Comparison of ENCODE assay signal across 7 mouse cellular contexts in genomic region chr9:57075681-57076381, GRCm38 (mm10). TPM values are rescaled to one million over a fixed set of nuclear protein-coding genes. Genes with fewer than 3 reads are reported as not detected.
DNase-seq lines count a peak whose midpoint lies in the region; ATAC-seq lines count a peak whose summit lies in the region.

No protein-coding gene starts in this region.

- peak; percentile 79 for ATAC-seq in intestine, embryonic 16.5 days
- peak; percentile 86 for ATAC-seq in midbrain, embryonic 11.5 days (ENCODE audit: low FRiP score)

- peak overlapping the region; percentile 94 for H3K9ac ChIP-seq in intestine, embryonic 16.5 days (ENCODE audit: low read depth, low read length)
- H3K9ac ChIP-seq in midbrain, embryonic 11.5 days (ENCODE audit: low read length) = peak overlapping the region; percentile 90

- no peaks in the 10 kb centered on the region for H3K27me3 ChIP-seq in intestine, embryonic 16.5 days (replicated peaks; ENCODE audit: control insufficient read depth, insufficient read depth, low read length)
- no peaks in the 10 kb centered on the region for H3K27me3 ChIP-seq in midbrain, embryonic 11.5 days (ENCODE audit: control insufficient read depth, insufficient read depth, low read length)

- H3K4me3 ChIP-seq in intestine, embryonic 16.5 days (ENCODE audit: low read length) = peak overlapping the region; percentile 98
- H3K4me3 ChIP-seq in midbrain, embryonic 11.5 days (ENCODE audit: low read depth, low read length) = peak overlapping the region; percentile 91

- H3K27ac ChIP-seq in intestine, embryonic 16.5 days (ENCODE audit: low read length) = peak overlapping the region; percentile 99
- peak overlapping the region; percentile 97 for H3K27ac ChIP-seq in midbrain, embryonic 11.5 days (ENCODE audit: low read depth, low read length)

- no peaks in the 10 kb centered on the region for H3K9me3 ChIP-seq in intestine, embryonic 16.5 days (ENCODE audit: control insufficient read depth, low read length)
- H3K9me3 ChIP-seq in midbrain, embryonic 11.5 days (ENCODE audit: control insufficient read depth, low read length) = no peaks in the 10 kb centered on the region

- no peaks in the 10 kb centered on the region for H3K36me3 ChIP-seq in intestine, embryonic 16.5 days (ENCODE audit: control insufficient read depth, insufficient read depth, low read length)
- H3K36me3 ChIP-seq in midbrain, embryonic 11.5 days (ENCODE audit: control insufficient read depth, insufficient read depth, low read length) = no peaks in the 10 kb centered on the region; the same call in 1 of the 2 replicates

- H3K4me1 ChIP-seq in intestine, embryonic 16.5 days (ENCODE audit: control insufficient read depth, insufficient read depth, low read length) = peaks cover 21% of the 10 kb centered on the region
- H3K4me1 ChIP-seq in midbrain, embryonic 11.5 days (ENCODE audit: control insufficient read depth, insufficient read depth, low read length) = peaks cover 11% of the 10 kb centered on the region

- WGBS in intestine, embryonic 16.5 days = under 1% methylated on average over 43 of the region's 43 CpGs
- WGBS in midbrain, embryonic 11.5 days = 0% methylated on average over 42 of the region's 43 CpGs

- intact Hi-C loops in left cerebral cortex, postnatal 36 days (cut with DNase I) = loop anchor here (5.0 kb wide), 1 partner anchor 446 kb away; the partner anchor contains the start of gene Cox5a

- peak; percentile 99 for DNase-seq in adrenal gland, adult 8-10 months
- peak; percentile 99 for DNase-seq in embryo, embryonic 9.5 days (ENCODE audit: extremely low spot score)
- DNase-seq in gastrocnemius, postnatal 4 days (ENCODE audit: low spot score in 2 of 2) = peak; percentile 94 to 97
- DNase-seq in left cerebral cortex, postnatal 36 days (ENCODE audit: low spot score in 2 of 2) = peak; percentile 97
- DNase-seq in midbrain, embryonic 11.5 days (ENCODE audit: low spot score, missing footprints) = peak; percentile 99
- peak; percentile 99 for DNase-seq in skeletal muscle tissue, adult 2 months (ENCODE audit: low read depth, low spot score)

- peak overlapping the region; percentile 93 for H3K4me2 ChIP-seq in intestine, embryonic 16.5 days (ENCODE audit: low read depth, low read length)
- peak overlapping the region; percentile 78 for H3K4me2 ChIP-seq in midbrain, embryonic 11.5 days

RNA-seq across cellular contexts. Expression of gene Sin3a, which starts 4.0 kb away (rescaled TPM):
- 10 to 100 TPM; 43.5 to 69.7 (median 66.9) TPM for total RNA-seq in adrenal gland, adult 8-10 months (2022)
- 10 to 100 TPM; 37.6 to 39.4 TPM for total RNA-seq in gastrocnemius, postnatal 4 days (2021)
- 22.4 and 23.3 TPM in 2 replicates for polyA plus RNA-seq in intestine, embryonic 16.5 days (2015; fragmentation: Nextera tagmentation; extraction: Ambion mirVana)
- 10 to 100 TPM; 35.9 to 39.0 TPM for total RNA-seq in left cerebral cortex, postnatal 36 days (2021)
- polyA plus RNA-seq in midbrain, embryonic 11.5 days (2014; fragmentation: Nextera tagmentation; extraction: Ambion mirVana) = 54.6 and 56.1 TPM in 2 replicates

RNA-seq across cellular contexts. Expression of gene Man2c1, which starts 54.7 kb away (rescaled TPM):
- 100 to 1,000 TPM; 138 to 208 (median 173) TPM for total RNA-seq in adrenal gland, adult 8-10 months (2022)
- 10 to 100 TPM; 67.1 to 81.6 TPM for total RNA-seq in gastrocnemius, postnatal 4 days (2021)
- polyA plus RNA-seq in intestine, embryonic 16.5 days (2015; fragmentation: Nextera tagmentation; extraction: Ambion mirVana) = 45.4 and 52.7 TPM in 2 replicates
- 100 to 1,000 TPM; 107 to 172 TPM for total RNA-seq in left cerebral cortex, postnatal 36 days (2021)
- polyA plus RNA-seq in midbrain, embryonic 11.5 days (2014; fragmentation: Nextera tagmentation; extraction: Ambion mirVana) = 17.5 and 18.0 TPM in 2 replicates

Comparison
In these comparisons a context has a peak if more than half of its experiments do, and no peak if none do; other contexts are left out.
1. Peak in every context shown above with its lines: DNase-seq, ATAC-seq, H3K4me3 ChIP-seq and H3K27ac ChIP-seq.